18 mouse cellular contexts compared by ENCODE assay signal in genomic region chr14:88801328-88801727, GRCm38 (mm10).
DNase-seq lines count a peak whose midpoint lies in the region; ATAC-seq lines count a peak whose summit lies in the region.
"Had no signal": no experiment of that assay in that cellular context is flagged by ENCODE, and none has a peak within 500 bp of the region (broad histone marks: within the 10 kb centered on the region; RNA-seq: fewer than 3 reads in every experiment).

No protein-coding gene starts in this region.

- H3K27me3 ChIP-seq in forebrain, embryonic 14.5 days (replicated peaks; ENCODE audit: control insufficient read depth, insufficient read depth, low read length), result no peaks in the 10 kb centered on the region
- no peaks in the 10 kb centered on the region for H3K27me3 ChIP-seq in forebrain, embryonic 15.5 days
- H3K27me3 ChIP-seq: embryonic facial prominence, embryonic 12.5 days; forebrain, embryonic 12.5 days had no signal

- no peaks in the 10 kb centered on the region for H3K36me3 ChIP-seq in forebrain, embryonic 14.5 days (ENCODE audit: control insufficient read depth, insufficient read depth, low read length)
- no peaks in the 10 kb centered on the region for H3K36me3 ChIP-seq in forebrain, embryonic 15.5 days
- H3K36me3 ChIP-seq: embryonic facial prominence, embryonic 10.5 days; embryonic facial prominence, embryonic 12.5 days; forebrain, embryonic 12.5 days had no signal

- 76% methylated on average over 1 of the region's 1 CpGs for WGBS in forebrain, embryonic 14.5 days
- 65% methylated on average over 1 of the region's 1 CpGs for WGBS in forebrain, embryonic 15.5 days

- peak; percentile 36 for DNase-seq in forebrain, embryonic 14.5 days (ENCODE audit: low spot score)
- no peak for DNase-seq in frontal cortex, postnatal 36 days (ENCODE audit: low spot score in 2 of 2)
- peak; percentile 51 for DNase-seq in brain, adult 2 months (ENCODE audit: low read depth, low spot score)
- peak; percentile 48 for DNase-seq in telencephalon, adult 2 months (ENCODE audit: low read depth, low spot score)
- DNase-seq in layer of hippocampus, postnatal 10 days (ENCODE audit: low spot score in 2 of 2), result no peak
- DNase-seq: adrenal gland, adult 2 months; adrenal gland, postnatal 10 days; adrenal gland, postnatal 25 days; cerebellum, adult 11 months; cerebellum, adult 2 months; cerebellum, adult 9-10 months; cerebellum, postnatal 10 days; cerebellum, postnatal 25 days had no signal

- H3K27ac ChIP-seq in forebrain, embryonic 14.5 days (ENCODE audit: low read depth, low read length), result no peak overlapping the region
- no peak overlapping the region for H3K27ac ChIP-seq in forebrain, embryonic 15.5 days (replicated peaks)
- H3K27ac ChIP-seq: embryonic facial prominence, embryonic 10.5 days; embryonic facial prominence, embryonic 12.5 days; forebrain, embryonic 12.5 days had no signal

- H3K4me3 ChIP-seq in forebrain, embryonic 14.5 days (ENCODE audit: low read depth, low read length), result no peak overlapping the region
- H3K4me3 ChIP-seq in forebrain, embryonic 15.5 days, result no peak overlapping the region
- H3K4me3 ChIP-seq: embryonic facial prominence, embryonic 10.5 days; embryonic facial prominence, embryonic 12.5 days; forebrain, embryonic 12.5 days had no signal

- no peaks in the 10 kb centered on the region for H3K4me1 ChIP-seq in forebrain, embryonic 14.5 days (ENCODE audit: control insufficient read depth, insufficient read depth, low read length)
- no peaks in the 10 kb centered on the region for H3K4me1 ChIP-seq in forebrain, embryonic 15.5 days
- H3K4me1 ChIP-seq: embryonic facial prominence, embryonic 10.5 days; embryonic facial prominence, embryonic 12.5 days; forebrain, embryonic 12.5 days had no signal

- no peak overlapping the region for H3K4me2 ChIP-seq in forebrain, embryonic 14.5 days (ENCODE audit: low read length)
- no peak overlapping the region for H3K4me2 ChIP-seq in forebrain, embryonic 15.5 days (replicated peaks)
- H3K4me2 ChIP-seq: embryonic facial prominence, embryonic 12.5 days; forebrain, embryonic 12.5 days had no signal

- no peak for ATAC-seq in forebrain, embryonic 14.5 days
- no peak for ATAC-seq in forebrain, embryonic 15.5 days (replicated peaks)
- peak; percentile 73; the same call in 1 of the 2 replicates for ATAC-seq in frontal cortex, adult (ENCODE audit: low TSS enrichment)

- H3K9me3 ChIP-seq in forebrain, embryonic 14.5 days (replicated peaks; ENCODE audit: control insufficient read depth, low read length), result no peaks in the 10 kb centered on the region
- no peaks in the 10 kb centered on the region for H3K9me3 ChIP-seq in forebrain, embryonic 15.5 days
- H3K9me3 ChIP-seq: embryonic facial prominence, embryonic 10.5 days; embryonic facial prominence, embryonic 12.5 days; forebrain, embryonic 12.5 days had no signal

- H3K9ac ChIP-seq in forebrain, embryonic 14.5 days (ENCODE audit: low read length), result no peak overlapping the region
- H3K9ac ChIP-seq in forebrain, embryonic 15.5 days (replicated peaks), result no peak overlapping the region
- H3K9ac ChIP-seq: embryonic facial prominence, embryonic 12.5 days; forebrain, embryonic 12.5 days had no signal

Comparison
In these comparisons a context has a peak if more than half of its experiments do, and no peak if none do; other contexts are left out.
1. DNase-seq: peak in forebrain, embryonic 14.5 days (single experiment), brain, adult 2 months (single experiment) and telencephalon, adult 2 months (single experiment); none in frontal cortex, postnatal 36 days (0 of 2) and layer of hippocampus, postnatal 10 days (0 of 2).